Mouse (Mus musculus) ovary, adult 18-20 months (tissue): ENCODE data around the gene Gsta2.
"Not testable (repeated sequence)": the region's sequence is repeated elsewhere in the genome, so short reads cannot be mapped to it uniquely, and the experiment has no call there.

Experiments
- DNase-seq: peaks from one replicate; pipeline ENCODE4 v3.0.0; 2022; ENCODE audit warnings: low spot score, mixed read lengths

Gene Gsta2

GRCm38 (mm10) chr9:78299143-78299542 is 56.4 kb downstream of the Gsta2 start:
- DNase-seq: not testable (repeated sequence)

- DNase-seq: no peak
These were observed 57.4 kb downstream of the Gsta2 start for GRCm38 (mm10) chr9:78298232-78298631.

GRCm38 (mm10) chr9:78296089-78296488 is 59.5 kb downstream of the Gsta2 start:
- DNase-seq: not testable (repeated sequence)

DNA sequence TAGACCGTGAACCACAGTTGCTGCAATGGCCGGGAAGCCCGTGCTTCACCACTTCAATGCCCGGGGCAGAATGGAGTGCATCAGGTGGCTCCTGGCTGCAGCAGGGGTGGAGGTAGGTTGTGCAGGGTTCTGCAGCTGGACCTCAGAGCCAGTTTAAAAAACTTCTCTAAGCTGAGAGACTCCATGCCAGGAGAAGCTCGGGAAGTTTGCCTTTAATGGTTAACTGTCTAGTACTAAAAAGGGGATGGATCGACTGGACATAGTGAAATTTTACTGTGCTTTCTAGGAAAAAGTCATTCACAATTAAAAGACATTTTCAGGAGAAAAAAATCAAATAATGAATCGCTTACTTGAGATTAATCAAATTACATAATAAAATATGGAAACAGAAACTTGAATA is 60.8 kb downstream of the Gsta2 start:
- DNase-seq: not testable (repeated sequence)

DNA sequence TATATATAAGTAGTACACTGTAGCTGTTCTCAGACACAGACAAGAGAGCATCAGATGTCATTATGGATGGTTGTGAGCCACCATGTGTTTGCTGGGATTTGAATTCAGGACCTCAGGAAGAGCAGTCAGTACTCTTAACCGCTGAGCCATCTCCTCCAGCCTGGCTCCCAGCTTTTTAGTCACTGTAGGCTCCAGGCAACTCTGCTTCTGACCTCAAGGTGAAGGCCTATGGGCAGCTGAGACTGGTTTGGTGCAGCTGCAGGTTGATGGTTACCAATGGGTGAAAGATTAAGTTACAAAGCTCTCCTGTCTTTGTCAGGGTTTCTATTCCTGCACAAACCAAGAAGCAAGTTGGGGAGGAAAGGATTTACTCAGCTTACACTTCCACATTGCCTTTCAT is 61.9 kb downstream of the Gsta2 start:
- DNase-seq: not testable (repeated sequence)

- DNase-seq: not testable (repeated sequence)
These were observed 63.1 kb downstream of the Gsta2 start for GRCm38 (mm10) chr9:78292462-78292861.

DNA sequence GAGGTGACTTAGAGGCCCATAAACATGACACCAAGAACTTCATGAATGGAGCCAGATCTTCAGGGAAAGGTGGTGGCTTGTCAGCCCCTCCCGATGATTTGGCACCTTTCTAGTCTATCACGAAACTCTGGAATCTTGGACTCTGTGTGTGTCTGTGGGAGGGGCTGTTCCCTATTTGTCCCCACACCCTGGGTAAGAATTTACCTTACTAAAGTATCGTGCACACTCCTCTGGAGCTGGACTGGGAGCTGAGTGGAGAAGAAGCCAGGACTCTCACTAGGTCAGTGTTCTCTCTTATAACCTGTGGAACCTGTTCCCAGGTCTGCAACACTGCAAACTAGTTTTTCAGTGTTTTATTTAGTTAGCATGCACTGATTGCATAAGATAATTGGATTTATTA is 65.9 kb downstream of the Gsta2 start, which contains the start of gene Gm10639:
TSS of gene Gm10639 (plus strand) at position 201 of the 400 bp plus-strand sequence.
- DNase-seq: not testable (repeated sequence)

GRCm38 (mm10) chr9:78289063-78289462 is 66.5 kb downstream of the Gsta2 start:
- DNase-seq: not testable (repeated sequence)

DNA sequence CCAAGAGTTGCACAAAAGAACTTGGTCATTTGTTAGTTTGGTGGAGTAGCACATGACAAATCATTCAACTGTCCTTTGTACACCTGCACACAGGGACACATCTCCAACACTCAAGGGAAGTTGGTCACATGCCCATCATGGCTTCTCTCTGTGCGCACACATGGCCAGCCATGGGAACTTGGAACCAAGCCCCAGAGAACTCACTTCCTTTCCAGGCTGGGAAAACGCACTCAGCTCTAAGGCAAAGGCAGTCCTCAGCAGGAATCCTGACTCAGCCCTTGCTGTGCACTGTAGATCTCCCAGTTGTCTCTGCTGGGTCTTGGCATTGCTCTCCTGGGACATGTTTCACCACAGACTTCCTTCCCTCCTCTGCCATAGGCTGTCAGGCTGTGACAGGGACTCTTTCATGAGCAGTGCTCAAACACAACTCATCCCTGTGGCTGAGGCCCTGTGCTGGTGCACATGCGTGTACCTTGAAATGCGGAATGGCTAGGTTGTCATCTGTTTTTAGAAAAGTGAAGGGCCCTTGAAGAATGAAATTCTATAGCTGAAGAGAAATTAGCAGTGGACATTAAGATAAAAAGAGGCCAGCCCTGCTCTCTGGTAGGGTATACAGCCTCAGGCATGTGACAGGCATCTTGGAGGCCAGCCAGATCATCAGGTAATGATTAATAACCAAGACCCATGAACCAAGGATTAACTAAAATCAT is 73.4 kb downstream of the Gsta2 start:
- DNase-seq: not testable (repeated sequence)
